Mouse (Mus musculus) limb, embryonic 15.5 days (tissue): ENCODE results near the gene Glp2r. TPM values are rescaled to one million over a fixed set of nuclear protein-coding genes. Genes with fewer than 3 reads are reported as not detected.

Source experiments
- ATAC-seq: fragments of 200-750 bp; cut with Nextera tagmentation; 2 replicates; pipeline ENCODE4 v1.8.0; 2017; ENCODE audit warnings: low read depth, moderate TSS enrichment; ENCODE audit not compliant: insufficient number of reproducible peaks, low FRiP score, low TSS enrichment
- H3K27ac ChIP-seq: fragments of 300-500 bp; sonication (generic); 2 replicates; pipeline ENCODE4 v1.5.1; 2015; ENCODE audit warnings: moderate library complexity, mild to moderate bottlenecking, inconsistent platforms
- H3K27me3 ChIP-seq: fragments of 300-500 bp; sonication (generic); 2 replicates; pipeline ENCODE4 v1.6.1; 2015; ENCODE audit warnings: inconsistent platforms
- H3K36me3 ChIP-seq: fragments of 300-500 bp; sonication (generic); 2 replicates; pipeline ENCODE4 v1.6.1; 2015; ENCODE audit warnings: inconsistent platforms
- H3K4me1 ChIP-seq: fragments of 300-500 bp; sonication (generic); 2 replicates; pipeline ENCODE4 v1.6.1; 2015; ENCODE audit warnings: inconsistent platforms
- H3K4me2 ChIP-seq: fragments of 300-500 bp; sonication (generic); 2 replicates; pipeline ENCODE4 v1.6.1; 2015; ENCODE audit warnings: mild to moderate bottlenecking, inconsistent platforms
- H3K4me3 ChIP-seq: fragments of 300-500 bp; sonication (generic); 2 replicates; pipeline ENCODE4 v1.5.1; 2015; ENCODE audit warnings: mild to moderate bottlenecking, inconsistent platforms
- H3K9ac ChIP-seq: fragments of 300-500 bp; sonication (generic); 2 replicates; pipeline ENCODE4 v1.6.1; 2015; ENCODE audit warnings: inconsistent platforms
- H3K9me3 ChIP-seq: fragments of 300-500 bp; sonication (generic); 2 replicates; pipeline ENCODE4 v1.6.1; 2016; ENCODE audit warnings: inconsistent platforms
- WGBS: fragments of 180-500 bp; shearing (Covaris S2); methylation state at CpG from one replicate; pipeline ENCODE4 v1.1.7; 2015; 5-methylcytosine and 5-hydroxymethylcytosine counted together
- polyA plus RNA-seq: library from polyadenylated mRNA; unstranded; fragments of >200 nt; fragmentation: Nextera tagmentation; extraction: Ambion mirVana; gene quantifications from 2 replicates; pipeline ENCODE4 v1.2.1, GENCODE M21; 2015

The Glp2r gene
- polyA plus RNA-seq, 1 experiment from 2014 or later = 0.09 TPM

- 23% methylated on average over 8 of the region's 8 CpGs for WGBS
- Histone ChIP-seq H3K27ac (no peak overlapping the region), H3K4me1 (no peaks in the 10 kb centered on the region), H3K9ac (no peak overlapping the region), H3K36me3 (no peaks in the 10 kb centered on the region), H3K9me3 (no peaks in the 10 kb centered on the region), H3K27me3 (peaks cover 3% of the 10 kb centered on the region), H3K4me2 (no peak overlapping the region), H3K4me3 (no peak overlapping the region)
- ATAC-seq = no peak
These were observed 1.6 kb upstream of the Glp2r start for GRCm38 (mm10) chr11:67772577-67772976.

GRCm38 (mm10) chr11:67771691-67772090 is 738 bp upstream of the Glp2r start:
- 72% methylated on average over 2 of the region's 2 CpGs for WGBS
- Histone ChIP-seq H3K4me2 (no peak overlapping the region), H3K4me3 (no peak overlapping the region), H3K9me3 (no peaks in the 10 kb centered on the region), H3K4me1 (no peaks in the 10 kb centered on the region), H3K27me3 (peaks cover 3% of the 10 kb centered on the region), H3K27ac (no peak overlapping the region), H3K36me3 (no peaks in the 10 kb centered on the region), H3K9ac (no peak overlapping the region)
- no peak for ATAC-seq

- H3K4me2 ChIP-seq = no peak overlapping the region
- 69% methylated on average over 15 of the region's 15 CpGs for WGBS
These were observed 13.4 kb downstream of the Glp2r start for GRCm38 (mm10) chr11:67757373-67758167.

GRCm38 (mm10) chr11:67756287-67756686 is 14.7 kb downstream of the Glp2r start:
- no peaks in the 10 kb centered on the region for H3K4me1 ChIP-seq
- H3K27me3 ChIP-seq = no peaks in the 10 kb centered on the region
- H3K27ac ChIP-seq = no peak overlapping the region
- WGBS = 100% methylated on average over 1 of the region's 1 CpGs
- H3K4me3 ChIP-seq = no peak overlapping the region
- ATAC-seq = no peak
- H3K9me3 ChIP-seq = no peaks in the 10 kb centered on the region
- H3K9ac ChIP-seq = no peak overlapping the region
- H3K4me2 ChIP-seq = no peak overlapping the region
- no peaks in the 10 kb centered on the region for H3K36me3 ChIP-seq

More at GRCm38 (mm10) chr11:67757373-67758167, 13.4 kb downstream of the Glp2r start:
- Histone ChIP-seq H3K9me3 (no peaks in the 10 kb centered on the region), H3K9ac (no peak overlapping the region), H3K36me3 (no peaks in the 10 kb centered on the region), H3K4me1 (no peaks in the 10 kb centered on the region), H3K27ac (no peak overlapping the region), H3K4me3 (no peak overlapping the region), H3K27me3 (no peaks in the 10 kb centered on the region)
- ATAC-seq = no peak

DNA sequence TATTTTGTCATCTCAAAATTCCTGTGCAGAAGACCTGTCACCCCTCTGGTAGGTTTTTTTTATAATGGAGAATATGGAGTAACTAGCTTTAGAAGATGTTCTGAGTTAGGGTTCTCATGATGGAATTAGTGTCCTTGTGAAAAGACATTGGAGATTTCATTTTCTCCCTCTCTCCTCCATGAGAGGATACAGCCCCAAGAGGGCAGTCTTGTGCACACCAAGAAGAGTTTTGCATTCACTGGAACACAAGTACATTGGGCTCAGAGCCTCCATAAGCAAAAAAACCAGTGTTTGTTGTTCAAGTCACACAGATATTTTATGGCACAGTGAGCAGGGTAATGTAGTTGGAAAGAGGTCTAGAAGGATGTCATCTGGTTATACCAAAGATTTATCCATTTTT is 29.4 kb downstream of the Glp2r start:
- H3K27ac ChIP-seq = no peak overlapping the region
- H3K4me2 ChIP-seq = no peak overlapping the region
- H3K9me3 ChIP-seq = no peaks in the 10 kb centered on the region
- H3K4me1 ChIP-seq = no peaks in the 10 kb centered on the region
- no peak for ATAC-seq
- no peak overlapping the region for H3K4me3 ChIP-seq
- no peak overlapping the region for H3K9ac ChIP-seq
- H3K36me3 ChIP-seq = no peaks in the 10 kb centered on the region
- no peaks in the 10 kb centered on the region for H3K27me3 ChIP-seq

DNA sequence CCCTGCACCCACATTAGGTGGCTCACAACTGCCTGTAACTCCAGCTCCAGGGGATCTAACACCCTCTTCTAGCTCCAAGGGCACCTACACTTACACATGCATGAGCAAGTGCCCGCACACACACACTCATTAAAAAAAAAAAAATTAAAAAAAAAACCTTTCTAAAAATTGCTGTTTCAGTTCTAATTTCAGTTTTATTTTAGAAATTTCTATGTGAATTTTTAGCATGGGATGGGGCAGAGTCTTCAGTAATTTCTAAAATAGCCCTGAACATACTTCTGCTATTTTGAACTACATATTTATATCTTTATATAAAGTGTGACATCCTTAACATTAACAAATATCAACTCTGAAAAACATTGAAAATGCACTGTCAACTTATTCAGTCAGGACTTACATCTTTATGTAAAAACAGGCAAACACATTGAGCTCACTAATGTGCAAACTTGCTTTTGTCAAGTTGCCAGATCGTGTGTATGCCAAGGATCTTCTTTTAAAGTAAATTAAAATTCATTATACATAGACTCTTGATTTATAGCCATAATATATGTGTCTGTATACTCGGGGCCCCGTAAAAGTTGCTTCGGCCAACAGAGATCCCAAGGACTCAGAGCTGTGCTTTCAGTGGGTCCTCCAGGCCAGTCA is 32.0 kb downstream of the Glp2r start:
- 61% methylated on average over 5 of the region's 5 CpGs for WGBS
- Histone ChIP-seq H3K27ac (no peak overlapping the region), H3K4me3 (no peak overlapping the region), H3K9ac (no peak overlapping the region), H3K9me3 (no peaks in the 10 kb centered on the region), H3K36me3 (no peaks in the 10 kb centered on the region), H3K27me3 (no peaks in the 10 kb centered on the region), H3K4me2 (no peak overlapping the region), H3K4me1 (no peaks in the 10 kb centered on the region)
- no peak for ATAC-seq

DNA sequence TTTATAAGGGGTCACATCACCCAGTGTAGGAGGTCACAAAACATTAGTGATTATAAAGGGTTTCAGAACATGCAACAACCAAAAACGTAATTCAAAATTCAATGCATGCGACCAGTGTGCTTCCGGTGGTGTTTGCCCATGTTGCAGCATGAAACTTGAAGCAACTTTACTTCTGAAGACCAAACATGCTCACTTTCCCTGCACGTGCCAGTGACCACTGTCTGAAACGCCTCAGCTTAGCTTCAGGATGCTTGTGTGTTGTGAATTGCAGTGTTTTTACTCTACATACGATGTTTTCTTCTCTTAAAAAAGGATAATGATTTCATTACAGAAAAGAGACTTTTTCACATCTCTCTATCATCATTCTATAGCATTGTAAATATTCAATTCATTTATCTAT is 32.6 kb downstream of the Glp2r start:
- 80% methylated on average over 6 of the region's 6 CpGs for WGBS
- H3K9me3 ChIP-seq = no peaks in the 10 kb centered on the region
- H3K9ac ChIP-seq = no peak overlapping the region
- H3K4me3 ChIP-seq = no peak overlapping the region
- H3K4me1 ChIP-seq = no peaks in the 10 kb centered on the region
- no peak for ATAC-seq
- H3K36me3 ChIP-seq = no peaks in the 10 kb centered on the region
- no peak overlapping the region for H3K4me2 ChIP-seq
- no peak overlapping the region for H3K27ac ChIP-seq
- H3K27me3 ChIP-seq = no peaks in the 10 kb centered on the region

DNA sequence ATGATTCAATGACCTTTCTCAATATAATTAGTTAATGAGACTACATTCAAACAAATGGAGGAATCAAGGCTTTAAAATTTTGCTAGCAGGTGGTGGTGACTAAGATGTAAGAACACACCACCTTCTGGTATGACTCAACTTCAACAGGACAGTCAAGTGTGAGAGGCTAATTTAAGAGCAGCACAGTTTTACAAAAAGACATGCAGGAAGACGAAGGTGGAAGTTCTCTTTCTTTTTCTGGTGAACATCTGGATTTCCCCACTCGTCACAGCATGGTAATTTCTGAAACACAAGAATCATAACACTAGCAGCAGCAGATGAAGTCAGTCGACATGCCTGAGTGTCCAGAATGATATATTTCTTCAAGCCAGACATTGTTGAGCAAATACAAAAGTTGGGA is 36.4 kb downstream of the Glp2r start:
- H3K36me3 ChIP-seq = no peaks in the 10 kb centered on the region
- H3K27me3 ChIP-seq = no peaks in the 10 kb centered on the region
- no peaks in the 10 kb centered on the region for H3K4me1 ChIP-seq
- no peaks in the 10 kb centered on the region for H3K9me3 ChIP-seq
- no peak overlapping the region for H3K9ac ChIP-seq
- H3K4me3 ChIP-seq = no peak overlapping the region
- WGBS = 57% methylated on average over 3 of the region's 3 CpGs
- H3K27ac ChIP-seq = no peak overlapping the region
- no peak for ATAC-seq
- H3K4me2 ChIP-seq = no peak overlapping the region

- Histone ChIP-seq H3K27me3 (no peaks in the 10 kb centered on the region), H3K27ac (no peak overlapping the region), H3K4me3 (no peak overlapping the region), H3K4me2 (no peak overlapping the region), H3K9me3 (no peaks in the 10 kb centered on the region), H3K4me1 (no peaks in the 10 kb centered on the region), H3K9ac (no peak overlapping the region), H3K36me3 (no peaks in the 10 kb centered on the region)
- no peak for ATAC-seq
- 59% methylated on average over 1 of the region's 1 CpGs for WGBS
These were observed 37.2 kb downstream of the Glp2r start for GRCm38 (mm10) chr11:67733726-67734125.

- no peak overlapping the region for H3K9ac ChIP-seq
- no peak for ATAC-seq
- H3K4me3 ChIP-seq = no peak overlapping the region
- H3K27me3 ChIP-seq = no peaks in the 10 kb centered on the region
- H3K4me1 ChIP-seq = no peaks in the 10 kb centered on the region
- H3K36me3 ChIP-seq = no peaks in the 10 kb centered on the region
- WGBS = 83% methylated on average over 2 of the region's 2 CpGs
- no peaks in the 10 kb centered on the region for H3K9me3 ChIP-seq
- no peak overlapping the region for H3K4me2 ChIP-seq
- no peak overlapping the region for H3K27ac ChIP-seq
These were observed 39.9 kb downstream of the Glp2r start for GRCm38 (mm10) chr11:67731056-67731455.

- H3K36me3 ChIP-seq = no peaks in the 10 kb centered on the region
- H3K4me2 ChIP-seq = no peak overlapping the region
- H3K9me3 ChIP-seq = no peaks in the 10 kb centered on the region
- H3K27ac ChIP-seq = no peak overlapping the region
- no peaks in the 10 kb centered on the region for H3K4me1 ChIP-seq
- no peak overlapping the region for H3K4me3 ChIP-seq
- no peak overlapping the region for H3K9ac ChIP-seq
- no peak for ATAC-seq
- no peaks in the 10 kb centered on the region for H3K27me3 ChIP-seq
These were observed 42.2 kb downstream of the Glp2r start for GRCm38 (mm10) chr11:67728726-67729125.

GRCm38 (mm10) chr11:67727095-67727494 is 43.9 kb downstream of the Glp2r start:
- no peaks in the 10 kb centered on the region for H3K4me1 ChIP-seq
- no peak overlapping the region for H3K27ac ChIP-seq
- no peak overlapping the region for H3K4me2 ChIP-seq
- no peak for ATAC-seq
- 62% methylated on average over 6 of the region's 6 CpGs for WGBS
- no peak overlapping the region for H3K4me3 ChIP-seq
- H3K9me3 ChIP-seq = no peaks in the 10 kb centered on the region
- no peak overlapping the region for H3K9ac ChIP-seq
- no peaks in the 10 kb centered on the region for H3K27me3 ChIP-seq
- no peaks in the 10 kb centered on the region for H3K36me3 ChIP-seq
